Mouse (Mus musculus): Measurements from ENCODE around the gene Prrt2.

Prrt2 gene

GRCm38 (mm10) chr7:127003620-127004019 is 17.4 kb downstream of the Prrt2 start:
- DNase-seq (ENCODE audit: low read depth), result no peak

- DNase-seq (ENCODE audit: low read depth), result no peak
Measured at GRCm38 (mm10) chr7:126999568-126999967, 21.4 kb downstream of the Prrt2 start.

DNA sequence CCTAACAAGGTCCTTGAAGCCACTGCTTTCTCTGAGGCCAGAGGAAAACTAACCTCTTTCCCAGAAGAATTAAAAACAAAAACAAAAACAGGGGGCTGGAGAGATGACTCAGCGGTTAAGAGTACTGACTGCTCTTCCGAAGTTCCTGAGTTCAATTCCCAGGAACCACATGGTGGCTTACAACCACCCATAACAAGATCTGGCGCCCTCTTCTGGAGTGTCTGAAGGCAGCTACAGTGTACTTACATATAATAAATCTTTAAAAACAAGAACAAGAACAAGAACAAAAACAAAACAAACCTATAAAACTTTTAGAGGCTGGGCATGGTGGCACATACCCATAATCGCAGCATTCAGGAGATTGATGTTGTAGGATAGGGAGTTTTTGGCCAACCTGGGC is 24.6 kb downstream of the Prrt2 start:
- no peak for DNase-seq (ENCODE audit: low read depth)

DNA sequence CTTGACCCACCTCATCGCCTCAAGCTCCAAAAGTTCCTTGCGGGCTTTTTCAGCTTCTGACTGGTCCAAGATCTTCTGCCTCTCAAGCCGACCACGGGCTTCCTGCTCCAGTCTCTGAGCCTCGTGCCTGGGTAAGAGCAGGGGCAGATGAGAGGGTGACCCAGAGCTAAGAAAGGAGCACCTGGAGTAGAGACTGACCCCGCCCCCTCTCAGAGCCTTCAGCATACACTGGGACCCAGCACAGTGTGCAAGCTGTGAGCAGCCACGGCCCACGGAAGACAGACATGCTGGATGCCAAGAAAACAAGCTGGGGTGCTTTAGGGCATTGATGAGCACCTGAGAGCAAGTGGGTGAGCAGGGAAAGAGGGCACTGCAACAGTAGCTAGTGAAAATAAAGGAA is 32.2 kb downstream of the Prrt2 start:
- no peak for DNase-seq (ENCODE audit: low read depth)

DNA sequence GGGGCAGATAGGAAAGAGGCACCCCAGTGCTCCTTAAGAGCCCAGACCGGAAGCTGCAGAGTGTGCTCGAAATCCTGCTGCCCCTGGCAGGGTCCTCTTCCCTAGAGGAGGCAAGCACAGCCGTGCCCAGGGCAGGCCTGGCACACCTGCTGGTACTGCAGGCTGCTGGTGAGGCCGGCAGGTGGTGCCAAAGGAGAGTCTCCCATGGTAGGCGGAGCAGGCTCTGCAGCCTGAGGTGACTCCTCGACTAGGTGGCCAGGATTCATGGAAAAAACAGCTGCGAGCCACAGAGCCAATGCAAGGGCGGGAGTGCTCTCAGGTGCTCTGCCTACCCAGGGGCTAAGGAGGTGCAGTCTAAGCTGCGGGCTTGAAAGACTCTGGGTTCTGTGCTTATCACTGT is 34.7 kb downstream of the Prrt2 start:
- DNase-seq (ENCODE audit: low read depth), result no peak

- DNase-seq (ENCODE audit: low read depth), result no peak
Measured at GRCm38 (mm10) chr7:126984667-126985444, 36.2 kb downstream of the Prrt2 start.

GRCm38 (mm10) chr7:126983113-126983512 is 37.9 kb downstream of the Prrt2 start:
- DNase-seq (ENCODE audit: low read depth), result no peak

DNA sequence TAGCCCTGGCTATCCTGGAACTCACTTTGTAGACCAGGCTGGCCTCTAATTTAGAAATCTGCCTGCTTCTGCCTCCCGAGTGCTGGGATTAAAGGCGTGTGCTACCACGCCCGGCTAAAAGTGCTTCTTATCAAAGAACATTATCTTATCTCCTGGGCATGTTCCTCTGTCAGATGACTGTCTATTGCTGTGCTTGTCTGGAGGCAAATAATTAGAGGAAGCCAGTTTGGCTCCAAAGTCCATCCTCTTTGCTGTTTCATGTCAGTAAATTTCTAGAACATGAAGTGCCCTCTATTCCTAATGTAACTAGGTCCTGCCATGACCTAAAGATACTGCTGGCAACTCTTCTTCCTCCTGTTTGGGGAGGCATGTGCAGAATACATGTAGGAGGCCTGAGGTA is 39.0 kb downstream of the Prrt2 start:
- DNase-seq (ENCODE audit: low read depth), result no peak

DNA sequence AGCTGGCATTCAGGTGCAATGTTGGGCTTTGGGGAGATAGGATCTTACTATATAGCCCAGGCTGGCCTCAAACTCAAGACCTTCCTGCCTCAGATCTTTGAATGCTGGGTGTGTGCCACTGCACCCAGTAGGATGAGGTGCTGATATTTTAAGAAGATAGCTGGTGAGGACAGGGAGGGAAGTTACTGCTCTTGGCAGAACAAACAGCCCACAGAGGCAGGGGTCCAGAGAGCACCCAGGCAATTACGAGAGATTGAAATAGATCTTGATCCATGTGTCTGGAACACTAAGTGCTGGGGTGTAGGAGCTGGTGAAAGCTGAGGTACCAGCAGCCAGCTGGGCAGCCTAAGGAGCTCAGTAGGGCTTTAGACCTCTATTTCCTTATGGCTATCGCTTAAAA is 39.4 kb downstream of the Prrt2 start:
- no peak for DNase-seq (ENCODE audit: low read depth)

DNA sequence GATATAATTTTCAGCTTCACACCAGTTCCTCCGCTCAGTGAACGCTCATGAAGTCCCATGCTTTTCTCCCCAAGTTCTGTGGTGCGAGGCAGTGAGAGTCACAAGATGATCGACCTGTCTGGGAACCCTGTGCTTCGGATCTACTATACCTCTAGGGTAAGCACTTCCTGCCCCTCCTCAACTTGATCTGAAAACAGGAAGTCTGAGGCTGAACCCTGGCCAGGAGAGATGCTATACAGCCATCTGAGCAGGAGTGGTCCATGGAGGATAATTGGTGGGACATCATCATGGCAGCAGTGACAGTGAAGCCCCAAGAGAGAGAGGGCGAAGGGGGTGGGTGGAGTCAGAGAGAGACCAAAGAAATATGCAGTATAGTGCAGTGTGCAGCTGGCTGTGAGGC is 42.2 kb downstream of the Prrt2 start:
- DNase-seq (ENCODE audit: low read depth), result no peak

DNA sequence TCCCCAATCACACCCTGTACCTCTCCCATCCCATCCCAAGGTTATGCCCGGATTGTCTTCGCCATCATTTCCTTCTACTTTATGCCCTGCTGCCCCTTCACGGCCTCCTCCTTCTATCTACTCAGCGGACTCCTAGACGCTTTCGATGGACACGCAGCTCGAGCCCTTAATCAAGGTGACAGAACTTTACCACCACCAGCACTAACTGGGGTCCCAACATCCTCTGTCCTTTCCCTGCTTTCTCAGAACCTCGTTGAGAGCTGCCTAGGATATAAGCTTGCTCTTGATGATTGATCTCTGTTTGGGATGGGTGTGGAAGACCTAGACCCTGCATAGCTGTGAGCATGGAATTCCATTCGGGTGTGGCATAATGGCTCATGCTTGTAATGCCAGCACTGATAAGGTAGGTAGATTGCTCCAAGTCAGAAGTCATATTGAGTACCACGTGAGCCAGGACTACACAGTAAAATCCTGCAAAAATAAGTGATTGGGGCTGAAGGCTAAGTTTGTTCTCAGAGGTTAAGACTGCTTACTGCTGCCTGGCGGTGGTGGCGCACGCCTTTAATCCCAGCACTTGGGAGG is 44.0 kb downstream of the Prrt2 start:
- DNase-seq (ENCODE audit: low read depth), result no peak

DNA sequence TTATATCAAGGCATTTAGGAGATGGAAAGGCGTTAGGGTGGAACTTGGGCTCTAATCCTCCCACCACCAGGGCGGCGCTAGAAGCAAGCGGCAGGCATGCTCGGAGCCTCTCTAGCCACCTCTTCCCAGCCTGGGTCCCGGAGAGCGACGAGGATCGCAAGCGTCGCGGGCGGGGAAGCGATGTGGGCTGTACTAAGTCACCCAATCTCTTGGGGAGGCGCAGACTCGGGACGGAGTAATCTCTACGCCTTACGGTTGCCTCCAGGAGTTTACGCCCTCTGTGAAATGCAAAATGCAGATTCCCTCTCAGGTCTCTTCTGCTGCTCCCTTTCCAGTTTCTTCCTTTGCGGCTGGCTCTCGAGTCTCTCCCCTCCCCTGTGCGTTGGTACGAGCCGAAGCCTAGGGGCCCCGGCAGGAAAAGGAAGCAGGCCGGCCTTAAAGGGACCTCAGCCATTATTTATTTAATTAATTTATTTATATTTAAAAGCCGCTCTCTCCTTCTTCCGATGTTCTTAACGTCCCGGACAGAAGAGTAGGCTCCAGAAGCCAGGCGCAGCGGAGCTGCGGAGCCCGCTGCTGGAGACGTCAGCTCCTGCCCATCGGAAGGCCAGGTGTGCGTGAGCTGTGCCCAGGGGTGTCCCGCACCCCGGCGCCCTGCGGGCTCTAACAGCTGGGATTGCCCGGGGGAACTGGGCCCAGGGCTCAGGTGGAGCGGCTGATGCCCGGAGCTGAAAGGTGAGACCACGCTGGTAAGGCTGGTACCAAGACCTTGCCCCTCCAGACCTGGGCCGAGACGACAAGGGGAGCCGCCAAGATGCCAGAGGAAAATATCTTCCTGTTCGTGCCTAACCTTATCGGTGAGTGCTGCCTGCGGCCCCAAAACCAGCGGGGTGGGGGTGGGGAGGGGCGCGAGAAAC is 44.8 kb downstream of the Prrt2 start, which contains the start of gene Cdiptos:
TSS of gene Cdiptos (minus strand) at position 149 of the 917 bp plus-strand sequence.
- DNase-seq (ENCODE audit: low read depth), result peak; percentile 98

DNA sequence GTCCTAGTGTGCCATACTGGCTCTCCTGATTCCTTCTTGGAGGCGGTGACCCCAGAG is 45.3 kb downstream of the Prrt2 start, which contains the start of gene Cdipt:
TSS of gene Cdipt (plus strand) at position 22 of the 57 bp plus-strand sequence.
- no peak for DNase-seq (ENCODE audit: low read depth)

GRCm38 (mm10) chr7:126975493-126975892 is 45.5 kb downstream of the Prrt2 start:
- no peak for DNase-seq (ENCODE audit: low read depth)
